Mouse (Mus musculus): ENCODE data around the gene Insm2. TPM values are rescaled to one million over a fixed set of nuclear protein-coding genes. Genes with fewer than 3 reads are reported as not detected.
"Not testable (repeated sequence)": the region's sequence is repeated elsewhere in the genome, so short reads cannot be mapped to it uniquely, and the experiment has no call there.

The Insm2 gene
- polyA plus RNA-seq, 1 experiment from 2014 or later = 0.93 TPM

DNA sequence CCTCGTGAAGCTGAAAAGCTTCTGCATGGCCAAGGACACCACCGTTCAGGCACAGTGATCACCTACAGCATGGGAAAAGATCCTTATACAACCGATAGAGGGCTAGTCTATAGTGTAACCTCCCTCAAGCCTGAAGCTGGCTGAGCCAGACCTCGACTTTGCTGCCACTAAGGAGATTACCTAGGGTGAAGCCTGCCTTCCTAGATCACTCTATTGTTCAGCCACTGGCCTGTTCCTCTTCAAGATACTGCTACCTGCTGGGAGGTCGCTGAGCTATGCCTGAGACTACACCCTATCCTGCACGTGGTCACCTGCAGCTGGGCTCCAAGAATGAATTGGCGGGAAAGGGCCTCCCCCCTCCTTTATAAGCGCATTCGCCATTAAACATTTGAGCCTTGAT, 12.3 kb upstream of the Insm2 start:
- H3K27me3 ChIP-seq (ENCODE audit: control insufficient read depth, insufficient read depth, low read length); ATAC-seq (ENCODE audit: low FRiP score, low TSS enrichment); H3K4me1 ChIP-seq (ENCODE audit: control insufficient read depth, insufficient read depth, low read length); H3K27ac ChIP-seq (replicated peaks; ENCODE audit: low read depth, low read length); H3K36me3 ChIP-seq (ENCODE audit: control insufficient read depth, insufficient read depth, low read length); H3K4me2 ChIP-seq (ENCODE audit: low read length); H3K9me3 ChIP-seq (ENCODE audit: control insufficient read depth, low read length); H3K4me3 ChIP-seq (replicated peaks; ENCODE audit: low read depth, low read length); DNase-seq; H3K9ac ChIP-seq (replicated peaks; ENCODE audit: low read length): not testable (repeated sequence)
- WGBS = 50% methylated on average over 9 of the region's 9 CpGs

- Histone ChIP-seq H3K9me3 (ENCODE audit: control insufficient read depth, low read length) (no peaks in the 10 kb centered on the region), H3K36me3 (ENCODE audit: control insufficient read depth, insufficient read depth, low read length) (no peaks in the 10 kb centered on the region), H3K27me3 (ENCODE audit: control insufficient read depth, insufficient read depth, low read length) (peaks cover 51% of the 10 kb centered on the region), H3K27ac (replicated peaks; ENCODE audit: low read depth, low read length) (no peak overlapping the region), H3K4me3 (replicated peaks; ENCODE audit: low read depth, low read length) (peak overlapping the region; percentile 50), H3K9ac (replicated peaks; ENCODE audit: low read length) (peak overlapping the region; percentile 40), H3K4me2 (ENCODE audit: low read length) (peak overlapping the region; percentile 92), H3K4me1 (ENCODE audit: control insufficient read depth, insufficient read depth, low read length) (peaks cover 18% of the 10 kb centered on the region)
- DNase-seq (peak; percentile 15), ATAC-seq (ENCODE audit: low FRiP score, low TSS enrichment) (0 out of 2 replicates have a peak, but pooled peaks have one; percentile 5)
- WGBS = 6% methylated on average over 7 of the region's 7 CpGs
Measured at GRCm38 (mm10) chr12:55598537-55598886, 715 bp upstream of the Insm2 start.

- Histone ChIP-seq H3K27ac (replicated peaks; ENCODE audit: low read depth, low read length) (no peak overlapping the region), H3K36me3 (ENCODE audit: control insufficient read depth, insufficient read depth, low read length) (no peaks in the 10 kb centered on the region), H3K4me1 (ENCODE audit: control insufficient read depth, insufficient read depth, low read length) (peaks cover 18% of the 10 kb centered on the region), H3K27me3 (ENCODE audit: control insufficient read depth, insufficient read depth, low read length) (peaks cover 51% of the 10 kb centered on the region), H3K4me2 (ENCODE audit: low read length) (peak overlapping the region; percentile 92), H3K4me3 (replicated peaks; ENCODE audit: low read depth, low read length) (peak overlapping the region; percentile 50), H3K9me3 (ENCODE audit: control insufficient read depth, low read length) (no peaks in the 10 kb centered on the region), H3K9ac (replicated peaks; ENCODE audit: low read length) (peak overlapping the region; percentile 40)
- DNase-seq (peak; percentile 61), ATAC-seq (ENCODE audit: low FRiP score, low TSS enrichment) (peak; percentile 57)
- under 1% methylated on average over 106 of the region's 109 CpGs for WGBS
Measured at GRCm38 (mm10) chr12:55599639-55600502, 644 bp downstream of the Insm2 start.

GRCm38 (mm10) chr12:55600503-55600994, 1.3 kb downstream of the Insm2 start:
- peaks cover 51% of the 10 kb centered on the region for H3K27me3 ChIP-seq (ENCODE audit: control insufficient read depth, insufficient read depth, low read length)
- 3% methylated on average over 42 of the region's 42 CpGs for WGBS
- peak overlapping the region; percentile 50 for H3K4me3 ChIP-seq (replicated peaks; ENCODE audit: low read depth, low read length)
- ATAC-seq (ENCODE audit: low FRiP score, low TSS enrichment) = no peak
- no peaks in the 10 kb centered on the region for H3K36me3 ChIP-seq (ENCODE audit: control insufficient read depth, insufficient read depth, low read length)
- no peak overlapping the region for H3K9ac ChIP-seq (replicated peaks; ENCODE audit: low read length)
- no peaks in the 10 kb centered on the region for H3K9me3 ChIP-seq (ENCODE audit: control insufficient read depth, low read length)
- peaks cover 18% of the 10 kb centered on the region for H3K4me1 ChIP-seq (ENCODE audit: control insufficient read depth, insufficient read depth, low read length)
- DNase-seq = peak; percentile 30
- H3K4me2 ChIP-seq (ENCODE audit: low read length) = peak overlapping the region; percentile 92
- no peak overlapping the region for H3K27ac ChIP-seq (replicated peaks; ENCODE audit: low read depth, low read length)

- 85% methylated on average over 3 of the region's 3 CpGs for WGBS
Measured at GRCm38 (mm10) chr12:55604411-55604810, 5.2 kb downstream of the Insm2 start.

GRCm38 (mm10) chr12:55607902-55608301, 8.7 kb downstream of the Insm2 start:
- no peaks in the 10 kb centered on the region for H3K4me1 ChIP-seq (ENCODE audit: control insufficient read depth, insufficient read depth, low read length)
- no peak overlapping the region for H3K27ac ChIP-seq (replicated peaks; ENCODE audit: low read depth, low read length)
- H3K27me3 ChIP-seq (ENCODE audit: control insufficient read depth, insufficient read depth, low read length) = no peaks in the 10 kb centered on the region
- no peak for ATAC-seq (ENCODE audit: low FRiP score, low TSS enrichment)
- H3K36me3 ChIP-seq (ENCODE audit: control insufficient read depth, insufficient read depth, low read length) = no peaks in the 10 kb centered on the region
- WGBS = 24% methylated on average over 4 of the region's 4 CpGs
- H3K9me3 ChIP-seq (ENCODE audit: control insufficient read depth, low read length) = no peaks in the 10 kb centered on the region
- DNase-seq = no peak
- no peak overlapping the region for H3K4me3 ChIP-seq (replicated peaks; ENCODE audit: low read depth, low read length)
- no peak overlapping the region for H3K4me2 ChIP-seq (ENCODE audit: low read length)
- H3K9ac ChIP-seq (replicated peaks; ENCODE audit: low read length) = no peak overlapping the region

More at GRCm38 (mm10) chr12:55604411-55604810, 5.2 kb downstream of the Insm2 start:
- DNase-seq (no peak), ATAC-seq (ENCODE audit: low FRiP score, low TSS enrichment) (no peak)
- Histone ChIP-seq H3K4me1 (ENCODE audit: control insufficient read depth, insufficient read depth, low read length) (peaks cover 11% of the 10 kb centered on the region; the same call in 1 of the 2 replicates), H3K4me3 (replicated peaks; ENCODE audit: low read depth, low read length) (no peak overlapping the region), H3K27me3 (ENCODE audit: control insufficient read depth, insufficient read depth, low read length) (peaks cover 29% of the 10 kb centered on the region), H3K9ac (replicated peaks; ENCODE audit: low read length) (no peak overlapping the region), H3K36me3 (ENCODE audit: control insufficient read depth, insufficient read depth, low read length) (no peaks in the 10 kb centered on the region), H3K9me3 (ENCODE audit: control insufficient read depth, low read length) (no peaks in the 10 kb centered on the region), H3K27ac (replicated peaks; ENCODE audit: low read depth, low read length) (no peak overlapping the region), H3K4me2 (ENCODE audit: low read length) (no peak overlapping the region)

DNA sequence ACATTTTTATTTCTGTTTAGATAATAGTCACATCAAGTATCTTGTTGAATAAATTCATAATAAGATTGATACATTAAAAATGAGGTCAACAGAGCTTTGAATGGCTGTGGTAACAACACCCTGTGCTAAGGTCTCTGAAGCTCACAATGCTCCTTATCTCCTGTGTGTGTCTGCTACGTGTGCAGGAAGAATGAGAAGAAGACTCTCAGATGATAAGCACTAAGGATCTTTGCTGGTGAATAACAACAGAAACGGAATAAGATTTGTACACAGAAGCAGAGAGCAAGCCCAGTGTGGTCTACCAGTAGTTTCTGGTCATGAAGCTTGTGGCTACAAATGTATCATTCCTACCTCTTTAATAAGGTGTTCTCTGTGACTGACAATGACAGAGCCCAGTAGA, 11.6 kb downstream of the Insm2 start:
- Histone ChIP-seq H3K9ac (replicated peaks; ENCODE audit: low read length) (no peak overlapping the region), H3K36me3 (ENCODE audit: control insufficient read depth, insufficient read depth, low read length) (no peaks in the 10 kb centered on the region), H3K9me3 (ENCODE audit: control insufficient read depth, low read length) (no peaks in the 10 kb centered on the region), H3K4me1 (ENCODE audit: control insufficient read depth, insufficient read depth, low read length) (no peaks in the 10 kb centered on the region), H3K27me3 (ENCODE audit: control insufficient read depth, insufficient read depth, low read length) (no peaks in the 10 kb centered on the region), H3K4me2 (ENCODE audit: low read length) (no peak overlapping the region), H3K4me3 (replicated peaks; ENCODE audit: low read depth, low read length) (no peak overlapping the region), H3K27ac (replicated peaks; ENCODE audit: low read depth, low read length) (no peak overlapping the region)
- 66% methylated on average over 2 of the region's 2 CpGs for WGBS
- DNase-seq = no peak
- no peak for ATAC-seq (ENCODE audit: low FRiP score, low TSS enrichment)

GRCm38 (mm10) chr12:55620321-55620720, 21.1 kb downstream of the Insm2 start:
- Histone ChIP-seq H3K27ac (replicated peaks; ENCODE audit: low read depth, low read length) (no peak overlapping the region), H3K27me3 (ENCODE audit: control insufficient read depth, insufficient read depth, low read length) (no peaks in the 10 kb centered on the region), H3K9ac (replicated peaks; ENCODE audit: low read length) (no peak overlapping the region), H3K4me3 (replicated peaks; ENCODE audit: low read depth, low read length) (no peak overlapping the region), H3K9me3 (ENCODE audit: control insufficient read depth, low read length) (no peaks in the 10 kb centered on the region), H3K36me3 (ENCODE audit: control insufficient read depth, insufficient read depth, low read length) (no peaks in the 10 kb centered on the region), H3K4me1 (ENCODE audit: control insufficient read depth, insufficient read depth, low read length) (peaks cover 6% of the 10 kb centered on the region; the same call in 1 of the 2 replicates), H3K4me2 (ENCODE audit: low read length) (no peak overlapping the region)
- no peak for ATAC-seq (ENCODE audit: low FRiP score, low TSS enrichment)
- no peak for DNase-seq
- 16% methylated on average over 2 of the region's 2 CpGs for whole genome bisulfite sequencing
